Mouse (Mus musculus) neutrophil, adult 65 days (primary cell): ENCODE results near the gene Tpm3. TPM values are rescaled to one million over a fixed set of nuclear protein-coding genes. Genes with fewer than 3 reads are reported as not detected.

Experiments
- total RNA-seq: library from RNA; stranded (reverse); gene quantifications from 2 replicates; pipeline ENCODE4 v1.2.4, GENCODE M21; 2023

Gene Tpm3
- 990 and 1,148 TPM in 2 replicates for total RNA-seq

DNA sequence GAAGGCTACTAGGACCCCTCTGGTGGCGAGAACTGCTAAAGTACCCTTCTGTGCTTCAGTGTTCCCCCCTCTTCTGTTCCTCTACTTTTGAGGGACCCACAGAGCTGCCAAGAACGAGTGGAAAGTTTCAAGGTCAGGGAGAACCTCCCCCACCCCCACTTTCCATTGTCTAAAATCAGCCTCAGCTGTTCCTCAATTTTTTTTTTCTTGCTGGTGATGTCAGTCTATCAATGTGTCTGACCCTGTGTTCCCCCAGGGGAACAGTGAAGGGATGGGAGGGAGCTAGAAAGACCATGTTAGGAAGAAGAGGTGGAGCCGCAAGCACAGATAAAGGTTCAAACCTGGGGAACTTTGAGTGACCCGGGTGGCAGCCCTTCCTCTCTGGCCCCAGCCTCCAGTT, at the start of gene Tpm3:
Tpm3 (plus strand) TSS at position 356 of the 400 bp plus-strand sequence.

DNA sequence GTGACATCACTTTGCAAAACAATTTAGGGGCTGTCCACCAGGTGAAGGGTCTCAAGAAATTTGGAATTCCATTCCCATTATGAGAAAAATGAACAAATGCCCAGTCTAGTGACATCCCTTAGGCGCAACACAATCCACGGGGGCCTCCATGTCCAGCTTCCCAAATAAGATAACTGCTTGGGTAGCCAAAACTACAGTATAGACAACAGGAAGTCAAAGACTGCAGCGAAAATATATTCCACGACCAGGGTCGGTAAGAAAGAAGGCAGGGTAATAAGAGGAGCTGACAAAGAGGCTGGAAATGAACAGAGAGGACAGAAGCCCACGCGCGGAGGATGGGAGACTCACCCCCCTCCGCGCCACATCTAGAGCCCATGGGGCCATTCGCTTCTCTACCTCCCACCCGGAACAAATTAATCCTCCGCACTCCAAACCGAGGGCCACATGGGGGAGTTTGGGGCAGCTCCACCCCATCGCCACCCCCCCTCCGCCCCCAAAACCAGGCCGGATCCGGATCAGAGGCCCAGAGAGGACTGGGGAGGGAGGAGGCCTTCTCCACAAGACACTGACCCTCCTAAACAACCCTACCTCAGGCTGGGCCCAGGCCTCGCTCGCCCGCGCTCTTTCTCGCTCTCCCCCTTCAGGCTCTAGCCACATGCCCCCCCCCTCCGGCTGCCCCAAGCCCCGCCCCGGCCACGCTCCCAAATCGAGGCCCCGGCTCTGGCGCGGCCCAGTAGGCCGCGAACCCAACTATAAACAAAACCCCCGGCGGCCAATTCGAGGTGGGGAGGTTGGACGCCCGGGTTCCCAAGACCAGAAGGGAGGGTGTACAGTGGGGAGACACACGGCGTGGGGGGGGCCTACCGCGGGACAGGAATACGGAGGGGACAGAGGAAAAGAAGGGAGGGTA, 20.8 kb upstream of the Tpm3 start, which contains the start of gene 4933434E20Rik:
4933434E20Rik (plus strand) TSS at position 196 of the 910 bp plus-strand sequence.

DNA sequence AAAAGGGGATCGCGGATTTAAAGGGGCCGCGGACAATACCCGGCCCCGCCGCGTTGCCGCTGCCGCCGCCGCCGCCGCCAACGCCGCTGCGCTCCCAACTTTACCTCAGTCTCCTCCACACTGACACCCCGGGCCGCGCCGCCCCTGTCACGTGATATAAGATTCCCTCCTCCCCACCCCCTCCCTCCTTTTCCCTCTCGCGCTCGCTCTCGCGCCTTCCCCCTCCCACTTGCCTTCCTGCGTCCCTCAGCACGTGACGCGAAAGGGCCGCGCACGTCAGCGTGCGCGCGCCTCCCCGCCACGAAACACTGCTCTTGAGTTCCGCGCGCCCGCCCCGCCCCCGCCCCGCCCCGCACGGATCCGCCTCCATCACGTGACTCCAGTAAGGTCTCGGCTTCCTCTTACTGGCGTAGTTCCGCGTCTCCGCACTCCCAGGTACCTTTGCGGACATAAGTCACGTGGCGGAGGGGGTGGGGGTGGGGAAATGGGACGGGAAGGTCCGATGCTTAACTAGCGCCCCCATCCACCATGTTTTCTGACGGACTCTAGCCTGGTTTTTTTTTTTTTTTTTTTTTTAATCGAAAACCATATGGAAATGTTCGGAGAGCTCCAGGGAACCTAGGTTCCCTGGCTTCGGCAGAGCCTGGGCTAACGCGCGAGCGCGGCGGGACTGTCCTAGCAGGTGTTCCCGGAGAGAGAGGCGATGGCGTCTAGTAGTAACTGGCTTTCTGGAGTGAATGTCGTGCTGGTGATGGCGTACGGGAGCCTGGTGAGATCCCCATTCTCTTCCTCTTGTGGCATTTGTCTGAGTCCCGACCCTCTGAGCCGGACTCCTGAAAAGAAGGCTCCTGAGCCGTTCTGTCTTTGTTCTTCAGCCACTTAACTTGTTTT, 19.9 kb upstream of the Tpm3 start, which contains the start of gene Ubap2l:
Ubap2l (minus strand) TSS at position 278 of the 891 bp plus-strand sequence.

DNA sequence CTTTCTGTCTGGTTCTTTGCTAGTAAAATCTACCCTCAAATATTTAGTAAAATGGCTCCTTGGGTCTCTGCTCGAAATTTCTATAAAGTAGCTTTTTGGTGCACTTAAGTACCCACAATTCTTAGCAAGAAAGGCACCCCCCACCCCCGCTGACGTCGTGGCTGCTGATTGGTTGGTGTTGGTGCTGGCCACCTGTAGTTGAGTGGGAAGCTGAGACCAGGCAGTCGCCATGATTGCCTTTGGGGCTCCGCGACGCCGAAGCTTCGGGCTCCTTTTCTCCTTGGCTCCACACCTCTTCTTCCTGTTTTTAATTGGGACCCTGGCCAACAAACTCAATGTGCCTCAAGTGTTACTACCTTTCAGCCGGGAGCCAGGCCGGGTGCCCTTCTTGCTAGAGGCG, 31.5 kb downstream of the Tpm3 start, which contains the start of gene Nup210l:
Nup210l (plus strand) TSS at position 195 of the 400 bp plus-strand sequence.

Other genes starting within 250 kb of the Tpm3 start
- gene She, start 241.3 kb upstream of the Tpm3 start, total RNA-seq, result not detected in 2 replicates
- gene Il6ra, start 159.5 kb upstream of the Tpm3 start, total RNA-seq, result 107 and 112 TPM in 2 replicates
- 11.8 and 12.7 TPM in 2 replicates for gene Atp8b2, start 109.1 kb upstream of the Tpm3 start, total RNA-seq
- gene Hax1, start 73.9 kb upstream of the Tpm3 start, total RNA-seq, result 26.2 and 34.0 TPM in 2 replicates
- 50.8 and 58.4 TPM in 2 replicates for gene 4933434E20Rik, start 21.0 kb upstream of the Tpm3 start, total RNA-seq
- gene Ubap2l, start 20.0 kb upstream of the Tpm3 start, total RNA-seq, result 142 and 164 TPM in 2 replicates
- gene Nup210l, start 31.5 kb downstream of the Tpm3 start, total RNA-seq, result 0.76 and 0.79 TPM in 2 replicates
- gene Rps27, start 141.0 kb downstream of the Tpm3 start, total RNA-seq, result 872 and 1,486 TPM in 2 replicates
- 2.4 and 2.6 TPM in 2 replicates for gene Rab13, start 141.0 kb downstream of the Tpm3 start, total RNA-seq
- gene Jtb, start 158.9 kb downstream of the Tpm3 start, total RNA-seq, result 20.7 and 36.7 TPM in 2 replicates
- not detected in 2 replicates for gene Creb3l4, start 170.9 kb downstream of the Tpm3 start, total RNA-seq
- gene Slc39a1, start 175.5 kb downstream of the Tpm3 start, total RNA-seq, result 17.6 and 21.6 TPM in 2 replicates
- gene Crtc2, start 181.5 kb downstream of the Tpm3 start, total RNA-seq, result 62.3 and 94.5 TPM in 2 replicates
- gene Dennd4b, start 192.5 kb downstream of the Tpm3 start, total RNA-seq, result 55.9 and 71.7 TPM in 2 replicates
- gene Gatad2b, start 220.5 kb downstream of the Tpm3 start, total RNA-seq, result 67.4 and 68.3 TPM in 2 replicates